Mouse (Mus musculus): Measurements from ENCODE around the gene Casp4. TPM values are rescaled to one million over a fixed set of nuclear protein-coding genes. Genes with fewer than 3 reads are reported as not detected.

Casp4 gene
- total RNA-seq, 2 experiments from 2014 or later, result 21.6 to 29.1 TPM

Other genes starting within 250 kb of the Casp4 start
- 76.1 and 84.5 TPM in 2 replicates for gene Casp1, start 10.3 kb upstream of the Casp4 start, total RNA-seq (2014; fragmentation: Nextera tagmentation)
- gene Casp1, start 10.3 kb upstream of the Casp4 start, total RNA-seq (2017), result 79.3 and 112 TPM in 2 replicates
- gene Casp12, start 36.6 kb downstream of the Casp4 start, total RNA-seq (2014; fragmentation: Nextera tagmentation), result 2.7 TPM in 1 of 2 replicates, not detected in the other
- 0.98 and 3.1 TPM in 2 replicates for gene Casp12, start 36.6 kb downstream of the Casp4 start, total RNA-seq (2017)